Mouse (Mus musculus): ENCODE data around the gene Ackr4.

DNA sequence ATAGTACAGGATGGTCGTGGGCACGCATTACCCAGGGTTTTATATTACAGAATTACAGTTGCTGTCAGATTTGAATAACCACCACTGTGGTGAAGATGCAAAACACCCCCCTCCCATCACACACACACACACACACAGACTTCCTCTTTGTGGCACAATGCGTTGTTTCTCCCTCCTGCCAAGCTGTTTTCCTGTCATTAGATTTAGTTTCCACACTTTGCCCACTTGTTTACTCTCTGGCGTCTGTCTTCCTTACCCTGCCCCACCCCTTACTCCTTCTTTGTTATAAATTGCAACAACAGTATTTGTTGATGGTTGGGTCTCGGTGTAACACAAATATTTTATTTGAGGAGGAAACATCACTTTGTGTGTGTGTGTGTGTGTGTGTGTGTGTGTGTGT, 28.5 kb downstream of the Ackr4 start:
- TF ChIP-seq CTCF (IDR thresholded peaks at IDR 0.05; ENCODE audit: borderline replicate concordance, control insufficient read depth, extremely low read depth, insufficient read depth, low read length, poor library complexity), result no peak
- TF ChIP-seq POLR2A (IDR thresholded peaks at IDR 0.05; ENCODE audit: control insufficient read depth, extremely low read depth, insufficient read depth, low read length, poor library complexity), result no peak
